Mouse (Mus musculus) G1E (cell line): ENCODE measurements around the gene Dhx34. TPM values are rescaled to one million over a fixed set of nuclear protein-coding genes. Genes with fewer than 3 reads are reported as not detected.

Experiments
- ATAC-seq: 2 replicates; pipeline ENCODE4 v1.8.0; 2016; ENCODE audit warnings: mild to moderate bottlenecking; ENCODE audit not compliant: insufficient number of reproducible peaks, poor library complexity, low FRiP score, severe bottlenecking; ENCODE audit errors: extremely low read depth
- DNase-seq: peaks from one replicate; pipeline ENCODE4 v3.0.0; 2012; ENCODE audit warnings: low spot score
- H3K27me3 ChIP-seq: 2 replicates; pipeline ENCODE4 v1.6.1; 2012; ENCODE audit warnings: mild to moderate bottlenecking, low read length, inconsistent platforms; ENCODE audit not compliant: insufficient read depth
- H3K36me3 ChIP-seq: replicated peaks from 2 replicates; pipeline ENCODE3; 2012; ENCODE audit warnings: mild to moderate bottlenecking, inconsistent platforms
- H3K4me1 ChIP-seq: 2 replicates; pipeline ENCODE4 v1.6.1; 2012; ENCODE audit warnings: low read depth, low read length, inconsistent platforms, mixed read lengths; ENCODE audit not compliant: insufficient read depth
- H3K4me3 ChIP-seq: 2 replicates; pipeline ENCODE4 v1.5.1; 2012; ENCODE audit warnings: low read depth, mild to moderate bottlenecking, inconsistent platforms, low read length, moderate library complexity, mixed read lengths
- H3K9me3 ChIP-seq: replicated peaks from 2 replicates; pipeline ENCODE4 v1.6.1; 2012; ENCODE audit warnings: inconsistent platforms
- CTCF ChIP-seq: IDR thresholded peaks from 2 replicates; pipeline ENCODE4 v1.5.1; 2012; ENCODE audit warnings: low read depth, low read length, inconsistent platforms, mixed read lengths
- GATA1 ChIP-seq: IDR thresholded peaks from 2 replicates; pipeline ENCODE4 v1.6.1; 2012; ENCODE audit warnings: borderline replicate concordance, low read length, inconsistent platforms, mixed read lengths
- GATA2 ChIP-seq: IDR thresholded peaks from 2 replicates; pipeline ENCODE4 v1.6.1; 2012; ENCODE audit warnings: low read depth, low read length, inconsistent platforms, borderline replicate concordance
- POLR2AphosphoS5 ChIP-seq: IDR thresholded peaks from 2 replicates; pipeline ENCODE4 v1.6.1; 2012; ENCODE audit warnings: low read depth, low read length, inconsistent platforms; ENCODE audit not compliant: insufficient replicate concordance
- TAL1 ChIP-seq: conservative IDR thresholded peaks from 2 replicates; pipeline ENCODE4 v1.6.1; 2012; ENCODE audit warnings: low read depth, low read length, inconsistent platforms, mixed read lengths
- polyA plus RNA-seq: library from polyadenylated mRNA; stranded (reverse); fragments of >175 nt; gene quantifications from 2 replicates; pipeline ENCODE4 v1.2.3, GENCODE M21; 2012
- total RNA-seq, 2 experiments: library from RNA; stranded (forward) in 1 of 2; stranded (reverse) in 1 of 2; fragments of 200-1000 nt in 1 of 2; fragments of >200 nt in 1 of 2; fragmentation: Nextera tagmentation in 1 of 2; gene quantifications; 2 replicates each; pipeline ENCODE4 v1.2.3; 2014 to 2017

Gene Dhx34
- total and polyA plus RNA-seq, 3 experiments, result 6.9 to 25.1 (median 9.6) TPM

- Histone ChIP-seq H3K4me1 (no peaks in the 10 kb centered on the region), H3K36me3 (no peaks in the 10 kb centered on the region), H3K27me3 (peaks cover 10% of the 10 kb centered on the region), H3K4me3 (no peak overlapping the region), H3K9me3 (peaks cover 10% of the 10 kb centered on the region)
- DNase-seq, result no peak
- no peak for ATAC-seq
- TF ChIP-seq TAL1, result no peak
- TF ChIP-seq GATA1, result no peak
- no peak for TF ChIP-seq POLR2AphosphoS5
- TF ChIP-seq GATA2, result no peak
Measured at GRCm38 (mm10) chr7:16229869-16230268, 8.0 kb upstream of the Dhx34 start.

- Histone ChIP-seq H3K9me3 (no peaks in the 10 kb centered on the region), H3K27me3 (no peaks in the 10 kb centered on the region), H3K36me3 (peaks cover 95% of the 10 kb centered on the region), H3K4me1 (0 out of 2 replicates have a peak, but pooled peaks cover 3% of the 10 kb centered on the region), H3K4me3 (no peak overlapping the region)
- no peak for TF ChIP-seq GATA2
- no peak for TF ChIP-seq GATA1
- no peak for TF ChIP-seq POLR2AphosphoS5
- TF ChIP-seq TAL1, result no peak
- no peak for TF ChIP-seq CTCF
- ATAC-seq, result no peak
- DNase-seq, result no peak
Measured at GRCm38 (mm10) chr7:16213986-16214385, 7.9 kb downstream of the Dhx34 start.

GRCm38 (mm10) chr7:16213196-16213595 lies 8.6 kb downstream of the Dhx34 start:
- Histone ChIP-seq H3K27me3 (no peaks in the 10 kb centered on the region), H3K4me1 (0 out of 2 replicates have a peak, but pooled peaks cover 3% of the 10 kb centered on the region), H3K9me3 (no peaks in the 10 kb centered on the region), H3K36me3 (peaks cover 95% of the 10 kb centered on the region), H3K4me3 (no peak overlapping the region)
- DNase-seq, result no peak
- TF ChIP-seq POLR2AphosphoS5 (no peak), CTCF (no peak), GATA2 (no peak), TAL1 (no peak), GATA1 (no peak)
- ATAC-seq, result no peak

GRCm38 (mm10) chr7:16210862-16211365 lies 10.9 kb downstream of the Dhx34 start:
- no peak for DNase-seq
- H3K27me3 ChIP-seq, result no peaks in the 10 kb centered on the region
- H3K9me3 ChIP-seq, result no peaks in the 10 kb centered on the region
- TF ChIP-seq GATA2, result no peak
- TF ChIP-seq GATA1, result no peak
- TF ChIP-seq TAL1, result no peak
- no peak for TF ChIP-seq POLR2AphosphoS5
- no peak for TF ChIP-seq CTCF
- no peak for ATAC-seq
- H3K4me1 ChIP-seq, result peaks cover 7% of the 10 kb centered on the region; the same call in 1 of the 2 replicates
- no peak overlapping the region for H3K4me3 ChIP-seq
- H3K36me3 ChIP-seq, result peaks cover 89% of the 10 kb centered on the region

- no peaks in the 10 kb centered on the region for H3K9me3 ChIP-seq
- no peaks in the 10 kb centered on the region for H3K27me3 ChIP-seq
- no peak overlapping the region for H3K4me3 ChIP-seq
- H3K36me3 ChIP-seq, result peaks cover 89% of the 10 kb centered on the region
- H3K4me1 ChIP-seq, result peaks cover 14% of the 10 kb centered on the region
- TF ChIP-seq GATA2 (no peak), TAL1 (no peak), POLR2AphosphoS5 (no peak), CTCF (no peak), GATA1 (no peak)
- DNase-seq (no peak), ATAC-seq (no peak)
Measured at GRCm38 (mm10) chr7:16208781-16209665, 12.8 kb downstream of the Dhx34 start.

GRCm38 (mm10) chr7:16207496-16207895 lies 14.3 kb downstream of the Dhx34 start:
- H3K36me3 ChIP-seq, result peaks cover 89% of the 10 kb centered on the region
- no peak for ATAC-seq

More at GRCm38 (mm10) chr7:16207496-16207895, 14.3 kb downstream of the Dhx34 start:
- no peak for TF ChIP-seq CTCF
- TF ChIP-seq GATA2, result no peak
- no peaks in the 10 kb centered on the region for H3K9me3 ChIP-seq
- no peaks in the 10 kb centered on the region for H3K27me3 ChIP-seq
- H3K4me1 ChIP-seq, result peaks cover 14% of the 10 kb centered on the region
- no peak for DNase-seq
- no peak overlapping the region for H3K4me3 ChIP-seq
